Comparison of ENCODE assay signal across 20 mouse cellular contexts in the genomic region with DNA sequence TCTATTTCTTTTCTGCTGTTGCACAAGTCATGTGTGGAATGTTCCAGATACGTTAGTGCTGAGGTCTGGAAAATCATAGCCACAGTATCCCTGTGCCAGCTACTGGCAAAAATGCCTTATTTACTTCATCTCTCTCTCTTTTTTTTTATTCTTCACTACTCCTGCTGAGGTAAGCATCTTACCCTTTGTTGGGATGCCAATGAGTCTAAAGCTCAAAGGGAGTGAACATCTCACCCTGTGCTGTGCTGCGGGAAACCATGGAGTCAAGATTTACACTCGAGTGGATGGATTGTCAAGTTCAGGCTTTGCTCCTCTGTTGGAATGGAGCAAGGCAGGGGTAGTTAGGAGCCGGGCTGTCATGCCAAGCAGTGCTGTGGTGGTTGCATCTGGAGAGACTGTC.
"Had no signal": no experiment of that assay in that cellular context is flagged by ENCODE, and none has a peak within 500 bp of the region (broad histone marks: within the 10 kb centered on the region; RNA-seq: fewer than 3 reads in every experiment).

No protein-coding gene starts in this region.

- ATAC-seq: hindbrain, postnatal 0 days; inflammation-experienced regulatory T-cells, adult 6 months; intestine, embryonic 16.5 days; midbrain, embryonic 13.5 days; midbrain, embryonic 16.5 days had no signal

- H3K4me3 ChIP-seq: left cerebral cortex, adult 2 months; liver, embryonic 15.5 days; lung, embryonic 15.5 days; megakaryocyte, embryonic 14.5 days; midbrain, embryonic 10.5 days; midbrain, embryonic 13.5 days; myocyte had no signal

- H3K4me2 ChIP-seq: liver, embryonic 11.5 days; liver, embryonic 15.5 days; lung, embryonic 15.5 days; midbrain, embryonic 13.5 days had no signal

- H3K9ac ChIP-seq: liver, embryonic 15.5 days; lung, embryonic 15.5 days; midbrain, embryonic 13.5 days had no signal

- H3K9me3 ChIP-seq: liver, embryonic 15.5 days; lung, embryonic 15.5 days; midbrain, embryonic 10.5 days; midbrain, embryonic 13.5 days had no signal

- H3K36me3 ChIP-seq: liver, embryonic 15.5 days; lung, embryonic 15.5 days; midbrain, embryonic 10.5 days; midbrain, embryonic 13.5 days had no signal

- H3K4me1 ChIP-seq: liver, embryonic 15.5 days; lung, embryonic 15.5 days; megakaryocyte, embryonic 14.5 days had no signal

- H3K27ac ChIP-seq: hindbrain, postnatal 0 days; left cerebral cortex, adult 2 months; liver, embryonic 15.5 days; lung, embryonic 15.5 days; midbrain, embryonic 10.5 days; midbrain, embryonic 13.5 days; stomach, postnatal 0 days had no signal

- H3K27me3 ChIP-seq: liver, embryonic 15.5 days; lung, embryonic 15.5 days; megakaryocyte, embryonic 14.5 days; midbrain, embryonic 13.5 days had no signal

- DNase-seq: layer of hippocampus, postnatal 36 days; lung, adult 18-20 months; lung, postnatal 10 days; lung, postnatal 36 days; thymus, adult 2 months; thymus, postnatal 14 days; thymus, postnatal 4 days had no signal
